ENCODE assay signal across 13 mouse cellular contexts in the genomic region with DNA sequence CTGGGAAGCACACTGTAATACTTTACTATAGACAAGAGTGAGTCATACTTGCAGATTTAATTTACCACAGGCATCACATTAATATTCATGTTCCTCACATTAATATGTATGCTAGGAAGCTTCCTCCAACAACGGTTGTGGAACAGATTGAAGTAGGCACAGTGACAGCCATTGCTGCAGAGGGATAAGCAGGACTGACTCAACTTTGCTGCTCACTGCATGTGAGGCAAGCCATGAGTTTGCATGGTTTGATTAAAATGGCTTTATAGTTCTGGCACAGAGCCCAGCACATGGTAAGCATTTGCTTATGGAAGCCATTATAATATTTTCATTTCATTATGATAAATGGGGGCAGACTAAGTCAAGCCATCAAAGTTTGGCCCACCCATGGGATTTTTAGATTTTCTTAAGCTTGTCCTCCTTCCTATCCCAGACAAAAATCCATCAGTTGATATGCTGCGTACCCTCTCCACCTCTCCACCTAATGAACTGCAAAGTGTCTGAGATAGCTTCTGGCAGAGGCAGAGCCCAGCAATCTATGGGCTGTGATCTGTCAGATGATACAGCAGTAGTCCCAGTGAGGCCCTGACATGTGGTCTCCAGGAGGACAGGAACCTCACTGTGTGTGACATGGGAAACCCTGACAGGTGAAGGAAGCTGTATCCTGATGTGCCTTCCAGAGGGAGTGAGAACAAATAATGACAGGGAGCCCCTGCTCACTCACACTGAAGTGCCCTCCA.
DNase-seq lines count a peak whose midpoint lies in the region; ATAC-seq lines count a peak whose summit lies in the region.
"Had no signal": no experiment of that assay in that cellular context is flagged by ENCODE, and none has a peak within 500 bp of the region (broad histone marks: within the 10 kb centered on the region; RNA-seq: fewer than 3 reads in every experiment).

No protein-coding gene starts in this region.

- H3K4me3 ChIP-seq in hindbrain, embryonic 11.5 days (ENCODE audit: low read depth, low read length): no peak overlapping the region
- H3K4me3 ChIP-seq in hindbrain, embryonic 10.5 days: no peak overlapping the region
- H3K4me3 ChIP-seq in embryonic facial prominence, embryonic 15.5 days (replicated peaks): no peak overlapping the region
- H3K4me3 ChIP-seq: gastrocnemius, adult 2 months; liver, embryonic 15.5 days had no signal

- no peak overlapping the region for H3K27ac ChIP-seq in hindbrain, embryonic 11.5 days (ENCODE audit: low read depth, low read length)
- H3K27ac ChIP-seq in hindbrain, embryonic 10.5 days: no peak overlapping the region
- no peak overlapping the region for H3K27ac ChIP-seq in embryonic facial prominence, embryonic 15.5 days (replicated peaks)
- H3K27ac ChIP-seq: gastrocnemius, adult 2 months; liver, embryonic 15.5 days had no signal

- H3K27me3 ChIP-seq in hindbrain, embryonic 11.5 days (ENCODE audit: control insufficient read depth, insufficient read depth, low read length): no peaks in the 10 kb centered on the region
- no peaks in the 10 kb centered on the region for H3K27me3 ChIP-seq in hindbrain, embryonic 10.5 days (ENCODE audit: insufficient read depth, poor library complexity, severe bottlenecking)
- H3K27me3 ChIP-seq in embryonic facial prominence, embryonic 15.5 days: no peaks in the 10 kb centered on the region; the same call in 1 of the 2 replicates
- H3K27me3 ChIP-seq: liver, embryonic 15.5 days had no signal

- 56% methylated on average over 2 of the region's 2 CpGs for WGBS in hindbrain, embryonic 11.5 days
- 58% methylated on average over 2 of the region's 2 CpGs for WGBS in hindbrain, embryonic 10.5 days
- 20% methylated on average over 2 of the region's 2 CpGs for WGBS in embryonic facial prominence, embryonic 15.5 days

- 0 out of 2 replicates have a peak, but pooled peaks have one; percentile 17 for ATAC-seq in hindbrain, embryonic 11.5 days (ENCODE audit: low FRiP score)
- peak; percentile 76 for ATAC-seq in embryonic facial prominence, embryonic 15.5 days (ENCODE audit: insufficient number of reproducible peaks, low FRiP score, low TSS enrichment, low read depth)
- ATAC-seq: Patski had no signal

- no peak overlapping the region for H3K9ac ChIP-seq in hindbrain, embryonic 11.5 days (ENCODE audit: low read depth, low read length)
- no peak overlapping the region for H3K9ac ChIP-seq in embryonic facial prominence, embryonic 15.5 days
- H3K9ac ChIP-seq: liver, embryonic 15.5 days had no signal

- no peaks in the 10 kb centered on the region for H3K4me1 ChIP-seq in hindbrain, embryonic 11.5 days (replicated peaks; ENCODE audit: control insufficient read depth, insufficient read depth, low read length)
- no peaks in the 10 kb centered on the region for H3K4me1 ChIP-seq in hindbrain, embryonic 10.5 days (replicated peaks)
- 0 out of 2 replicates have a peak, but pooled peaks cover 4% of the 10 kb centered on the region for H3K4me1 ChIP-seq in embryonic facial prominence, embryonic 15.5 days
- H3K4me1 ChIP-seq: liver, embryonic 15.5 days had no signal

- H3K9me3 ChIP-seq in hindbrain, embryonic 11.5 days (ENCODE audit: control insufficient read depth, low read length): no peaks in the 10 kb centered on the region
- H3K9me3 ChIP-seq in hindbrain, embryonic 10.5 days: no peaks in the 10 kb centered on the region
- H3K9me3 ChIP-seq in embryonic facial prominence, embryonic 15.5 days (replicated peaks): no peaks in the 10 kb centered on the region
- H3K9me3 ChIP-seq: liver, embryonic 15.5 days had no signal

- DNase-seq in hindbrain, embryonic 11.5 days (ENCODE audit: low spot score): peak; percentile 5
- DNase-seq in hindbrain, embryonic 10.5 days (ENCODE audit: low spot score): no peak
- peak; percentile 77 for DNase-seq in brain, adult 2 months (ENCODE audit: low read depth, low spot score)
- peak; percentile 74 for DNase-seq in layer of hippocampus, adult 9-11 months
- DNase-seq in testis, postnatal 14 days (ENCODE audit: low spot score): no peak
- no peak for DNase-seq in thymus, adult 18-20 months
- no peak for DNase-seq in kidney, postnatal 36 days
- DNase-seq: cerebellum, postnatal 36 days; gastrocnemius, adult 2 months; kidney, adult 11 months had no signal

- H3K36me3 ChIP-seq in hindbrain, embryonic 11.5 days (ENCODE audit: control insufficient read depth, insufficient read depth, low read length): no peaks in the 10 kb centered on the region
- H3K36me3 ChIP-seq in hindbrain, embryonic 10.5 days: no peaks in the 10 kb centered on the region
- H3K36me3 ChIP-seq in embryonic facial prominence, embryonic 15.5 days: no peaks in the 10 kb centered on the region
- H3K36me3 ChIP-seq: liver, embryonic 15.5 days had no signal

- H3K4me2 ChIP-seq in hindbrain, embryonic 11.5 days (replicated peaks; ENCODE audit: low read depth, low read length): no peak overlapping the region
- H3K4me2 ChIP-seq in embryonic facial prominence, embryonic 15.5 days (replicated peaks): no peak overlapping the region
- H3K4me2 ChIP-seq: liver, embryonic 15.5 days had no signal

Comparison
In these comparisons a context has a peak if more than half of its experiments do, and no peak if none do; other contexts are left out.
1. DNase-seq: peak in hindbrain, embryonic 11.5 days (single experiment), brain, adult 2 months (single experiment) and layer of hippocampus, adult 9-11 months (single experiment); none in hindbrain, embryonic 10.5 days (single experiment), testis, postnatal 14 days (single experiment), thymus, adult 18-20 months (0 of 2) and kidney, postnatal 36 days (0 of 2).